Mouse (Mus musculus) midbrain, postnatal 0 days (tissue): ENCODE measurements at regions not wholly inside any gene's neighbourhood (a gene's known extent, or its start where the extent isn't known, plus 50 kb on each side); places are given as distances from the start of the nearest gene placed in this dataset.

ENCODE experiments used
- ATAC-seq: fragments of 200-750 bp; cut with Nextera tagmentation; 2 replicates; pipeline ENCODE4 v1.8.0; 2017; ENCODE audit warnings: moderate number of reproducible peaks, mild to moderate bottlenecking, moderate TSS enrichment, moderate library complexity; ENCODE audit not compliant: low FRiP score
- DNase-seq: peaks from one replicate; pipeline ENCODE4 v3.0.0-alpha.2; 2015; ENCODE audit warnings: low spot score
- H3K27ac ChIP-seq: fragments of 300-500 bp; sonication (generic); 2 replicates; pipeline ENCODE4 v1.5.1; 2014; ENCODE audit warnings: low read depth, mild to moderate bottlenecking, low read length, mixed read lengths
- H3K27me3 ChIP-seq: fragments of 300-500 bp; sonication (generic); 2 replicates; pipeline ENCODE4 v1.6.1; 2014; ENCODE audit warnings: low read length, control low read depth, mixed read lengths; ENCODE audit not compliant: insufficient read depth
- H3K36me3 ChIP-seq: fragments of 300-500 bp; sonication (generic); 2 replicates; pipeline ENCODE4 v1.6.1; 2014; ENCODE audit warnings: low read length, control low read depth, mixed read lengths; ENCODE audit not compliant: insufficient read depth
- H3K4me1 ChIP-seq: fragments of 300-500 bp; sonication (generic); 2 replicates; pipeline ENCODE4 v1.6.1; 2014; ENCODE audit warnings: mild to moderate bottlenecking, control low read depth, antibody characterized with exemption, low read length, mixed read lengths; ENCODE audit not compliant: insufficient read depth
- H3K4me2 ChIP-seq: fragments of 300-500 bp; sonication (generic); 2 replicates; pipeline ENCODE4 v1.6.1; 2014; ENCODE audit warnings: low read depth, mild to moderate bottlenecking, low read length, mixed read lengths; ENCODE audit not compliant: poor library complexity, severe bottlenecking
- H3K4me3 ChIP-seq: fragments of 300-500 bp; sonication (generic); 2 replicates; pipeline ENCODE4 v1.5.1; 2014; ENCODE audit warnings: low read depth, mild to moderate bottlenecking, low read length, moderate library complexity
- H3K9ac ChIP-seq: fragments of 300-500 bp; sonication (generic); replicated peaks from 2 replicates; pipeline ENCODE4 v1.6.1; 2014; ENCODE audit warnings: mild to moderate bottlenecking, low read length, moderate library complexity, mixed read lengths; ENCODE audit not compliant: poor library complexity, severe bottlenecking
- H3K9me3 ChIP-seq: fragments of 300-500 bp; sonication (generic); 2 replicates; pipeline ENCODE4 v1.6.1; 2016; ENCODE audit warnings: low read length, control low read depth
- CTCF ChIP-seq: IDR thresholded peaks from 2 replicates; pipeline ENCODE4 v1.5.1; 2016; ENCODE audit warnings: antibody characterized with exemption, mild to moderate bottlenecking
- WGBS: fragments of 180-500 bp; shearing (Covaris S2); extraction: QIAGEN DNeasy Blood & Tissue Kit; methylation state at CpG from one replicate; pipeline ENCODE4 v1.1.7; 2014; 5-methylcytosine and 5-hydroxymethylcytosine counted together

GRCm38 (mm10) chr2:78987388-78987787 is 119.5 kb downstream of the Ube2e3 start:
- Histone ChIP-seq H3K4me3 (no peak overlapping the region), H3K9ac (no peak overlapping the region), H3K27ac (no peak overlapping the region), H3K36me3 (no peaks in the 10 kb centered on the region), H3K9me3 (no peaks in the 10 kb centered on the region), H3K27me3 (no peaks in the 10 kb centered on the region), H3K4me1 (no peaks in the 10 kb centered on the region), H3K4me2 (no peak overlapping the region)
- 93% methylated on average over 3 of the region's 3 CpGs for WGBS
- DNase-seq (no peak), ATAC-seq (no peak)
- no peak for TF ChIP-seq CTCF

- Histone ChIP-seq H3K27ac (no peak overlapping the region), H3K9me3 (no peaks in the 10 kb centered on the region), H3K27me3 (no peaks in the 10 kb centered on the region), H3K4me1 (no peaks in the 10 kb centered on the region), H3K4me3 (no peak overlapping the region), H3K36me3 (no peaks in the 10 kb centered on the region), H3K4me2 (no peak overlapping the region), H3K9ac (no peak overlapping the region)
- DNase-seq (no peak), ATAC-seq (no peak)
- 89% methylated on average over 2 of the region's 2 CpGs for WGBS
- TF ChIP-seq CTCF, result no peak
Observed at GRCm38 (mm10) chr2:78988224-78988623, 120.3 kb downstream of the Ube2e3 start.

GRCm38 (mm10) chr2:78994800-78995555 is 127.1 kb downstream of the Ube2e3 start:
- Histone ChIP-seq H3K36me3 (no peaks in the 10 kb centered on the region), H3K9me3 (no peaks in the 10 kb centered on the region), H3K4me2 (no peak overlapping the region), H3K9ac (no peak overlapping the region), H3K4me1 (no peaks in the 10 kb centered on the region), H3K27me3 (no peaks in the 10 kb centered on the region), H3K4me3 (no peak overlapping the region), H3K27ac (no peak overlapping the region)
- no peak for ATAC-seq
- DNase-seq, result no peak
- 88% methylated on average over 3 of the region's 3 CpGs for WGBS
- no peak for TF ChIP-seq CTCF

- TF ChIP-seq CTCF, result no peak
- no peak overlapping the region for H3K4me2 ChIP-seq
- no peaks in the 10 kb centered on the region for H3K4me1 ChIP-seq
- H3K27ac ChIP-seq, result no peak overlapping the region
- H3K9me3 ChIP-seq, result no peaks in the 10 kb centered on the region
- ATAC-seq (no peak), DNase-seq (no peak)
- no peaks in the 10 kb centered on the region for H3K36me3 ChIP-seq
- 97% methylated on average over 8 of the region's 8 CpGs for WGBS
- no peak overlapping the region for H3K4me3 ChIP-seq
- no peaks in the 10 kb centered on the region for H3K27me3 ChIP-seq
- no peak overlapping the region for H3K9ac ChIP-seq
Observed at GRCm38 (mm10) chr2:78998637-78999036, 130.7 kb downstream of the Ube2e3 start.

- DNase-seq (no peak), ATAC-seq (no peak)
- Histone ChIP-seq H3K9ac (no peak overlapping the region), H3K4me3 (no peak overlapping the region), H3K4me1 (no peaks in the 10 kb centered on the region), H3K27me3 (no peaks in the 10 kb centered on the region), H3K4me2 (no peak overlapping the region), H3K27ac (no peak overlapping the region), H3K9me3 (no peaks in the 10 kb centered on the region), H3K36me3 (no peaks in the 10 kb centered on the region)
- WGBS, result 92% methylated on average over 4 of the region's 4 CpGs
- no peak for TF ChIP-seq CTCF
Observed at GRCm38 (mm10) chr2:78999410-78999809, 131.5 kb downstream of the Ube2e3 start.

- Histone ChIP-seq H3K9me3 (no peaks in the 10 kb centered on the region), H3K27me3 (no peaks in the 10 kb centered on the region), H3K9ac (no peak overlapping the region), H3K36me3 (no peaks in the 10 kb centered on the region), H3K27ac (no peak overlapping the region), H3K4me2 (no peak overlapping the region), H3K4me3 (no peak overlapping the region), H3K4me1 (no peaks in the 10 kb centered on the region)
- ATAC-seq (no peak), DNase-seq (no peak)
- 59% methylated on average over 1 of the region's 1 CpGs for WGBS
- TF ChIP-seq CTCF, result no peak
Observed at GRCm38 (mm10) chr2:79004862-79005261, 136.9 kb downstream of the Ube2e3 start.
